Mouse (Mus musculus) embryonic facial prominence, embryonic 13.5 days (tissue): Measurements from ENCODE around the gene Fcmr. TPM values are rescaled to one million over a fixed set of nuclear protein-coding genes. Genes with fewer than 3 reads are reported as not detected.

Source experiments
- ATAC-seq: fragments of 200-750 bp; cut with Nextera tagmentation; 2 replicates; pipeline ENCODE4 v1.8.0; 2017; ENCODE audit warnings: low read depth; ENCODE audit not compliant: insufficient number of reproducible peaks, insufficient read depth, low FRiP score, low TSS enrichment
- H3K27ac ChIP-seq: fragments of 300-500 bp; sonication (generic); 2 replicates; pipeline ENCODE4 v1.5.1; 2015; ENCODE audit warnings: moderate library complexity, mild to moderate bottlenecking, inconsistent platforms
- H3K27me3 ChIP-seq: fragments of 300-500 bp; sonication (generic); 2 replicates; pipeline ENCODE4 v1.6.1; 2015; ENCODE audit warnings: mild to moderate bottlenecking, inconsistent platforms
- H3K36me3 ChIP-seq: fragments of 300-500 bp; sonication (generic); 2 replicates; pipeline ENCODE4 v1.6.1; 2015; ENCODE audit warnings: mild to moderate bottlenecking, inconsistent platforms
- H3K4me1 ChIP-seq: fragments of 300-500 bp; sonication (generic); 2 replicates; pipeline ENCODE4 v1.6.1; 2015; ENCODE audit warnings: inconsistent platforms
- H3K4me2 ChIP-seq: fragments of 300-500 bp; sonication (generic); 2 replicates; pipeline ENCODE4 v1.6.1; 2015; ENCODE audit warnings: moderate library complexity, mild to moderate bottlenecking, inconsistent platforms
- H3K4me3 ChIP-seq: fragments of 300-500 bp; sonication (generic); 2 replicates; pipeline ENCODE4 v1.5.1; 2015; ENCODE audit warnings: mild to moderate bottlenecking, inconsistent platforms
- H3K9ac ChIP-seq: fragments of 300-500 bp; sonication (generic); 2 replicates; pipeline ENCODE4 v1.6.1; 2015; ENCODE audit warnings: mild to moderate bottlenecking, inconsistent platforms
- H3K9me3 ChIP-seq: fragments of 300-500 bp; sonication (generic); 2 replicates; pipeline ENCODE4 v1.6.1; 2016; ENCODE audit warnings: inconsistent platforms
- WGBS: fragments of 180-500 bp; shearing (Covaris S2); methylation state at CpG from one replicate; pipeline ENCODE4 v1.1.7; 2015; ENCODE audit warnings: mixed read lengths; 5-methylcytosine and 5-hydroxymethylcytosine counted together
- polyA plus RNA-seq: library from polyadenylated mRNA; unstranded; fragments of >200 nt; fragmentation: Nextera tagmentation; extraction: Ambion mirVana; gene quantifications from 2 replicates; pipeline ENCODE4 v1.2.1, GENCODE M21; 2015

Gene Fcmr
- polyA plus RNA-seq, result not detected in 2 replicates

DNA sequence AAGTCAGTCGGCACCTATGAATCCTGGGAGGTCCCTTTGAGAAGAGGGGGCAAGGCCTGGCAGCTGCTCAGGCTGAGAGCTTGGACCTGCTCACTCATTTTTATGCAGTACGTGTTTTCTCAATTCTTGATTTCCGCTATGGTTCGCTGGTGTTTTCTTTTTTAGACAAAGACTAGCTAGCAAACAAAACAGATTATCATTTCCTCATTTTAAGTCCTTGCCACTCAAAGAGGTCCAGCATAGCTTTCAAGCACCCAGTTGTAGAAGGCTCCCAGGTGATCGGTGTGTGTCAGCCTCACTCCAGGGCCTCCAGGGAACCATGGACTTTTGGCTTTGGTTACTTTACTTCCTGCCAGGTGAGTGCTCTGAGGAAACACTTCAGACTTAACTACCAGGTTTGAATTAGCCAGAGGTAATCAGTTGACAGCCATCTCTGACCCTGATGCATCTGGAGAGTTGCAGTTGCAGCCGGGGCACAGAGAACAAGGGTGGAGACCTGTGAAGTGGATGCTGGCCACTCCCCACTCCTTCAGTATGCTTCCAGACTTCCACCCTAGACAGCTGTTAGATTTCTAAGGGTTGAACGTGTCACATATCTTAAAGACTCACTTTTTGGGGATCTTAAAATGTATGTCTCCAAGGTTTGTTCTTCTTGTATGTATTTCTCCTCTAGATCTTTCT is at the start of gene Fcmr:
Gene Fcmr, plus strand, starts transcription at position 129 of the 681 bp plus-strand sequence.
- Histone ChIP-seq H3K4me1 (no peaks in the 10 kb centered on the region), H3K9me3 (no peaks in the 10 kb centered on the region), H3K4me2 (no peak within 1 kb of the TSS), H3K9ac (no peak within 1 kb of the TSS), H3K27ac (no peak within 1 kb of the TSS), H3K36me3 (no peaks in the 10 kb centered on the region), H3K4me3 (no peak within 1 kb of the TSS), H3K27me3 (no peaks in the 10 kb centered on the region)
- WGBS, result 81% methylated on average over 7 of the region's 7 CpGs
- ATAC-seq, result no peak

- Histone ChIP-seq H3K36me3 (no peaks in the 10 kb centered on the region), H3K9ac (no peak overlapping the region), H3K27me3 (no peaks in the 10 kb centered on the region), H3K4me2 (no peak overlapping the region), H3K27ac (no peak overlapping the region), H3K4me1 (no peaks in the 10 kb centered on the region), H3K9me3 (no peaks in the 10 kb centered on the region), H3K4me3 (no peak overlapping the region)
- WGBS, result 56% methylated on average over 1 of the region's 1 CpGs
- ATAC-seq, result no peak
Observed at GRCm38 (mm10) chr1:130819737-130820136, 45.7 kb upstream of the Fcmr start.

GRCm38 (mm10) chr1:130820316-130821148 is 44.9 kb upstream of the Fcmr start:
- Histone ChIP-seq H3K9me3 (no peaks in the 10 kb centered on the region), H3K4me2 (no peak overlapping the region), H3K9ac (no peak overlapping the region), H3K4me1 (no peaks in the 10 kb centered on the region), H3K27ac (no peak overlapping the region), H3K36me3 (no peaks in the 10 kb centered on the region), H3K27me3 (no peaks in the 10 kb centered on the region), H3K4me3 (no peak overlapping the region)
- WGBS, result 78% methylated on average over 7 of the region's 7 CpGs
- ATAC-seq, result no peak

DNA sequence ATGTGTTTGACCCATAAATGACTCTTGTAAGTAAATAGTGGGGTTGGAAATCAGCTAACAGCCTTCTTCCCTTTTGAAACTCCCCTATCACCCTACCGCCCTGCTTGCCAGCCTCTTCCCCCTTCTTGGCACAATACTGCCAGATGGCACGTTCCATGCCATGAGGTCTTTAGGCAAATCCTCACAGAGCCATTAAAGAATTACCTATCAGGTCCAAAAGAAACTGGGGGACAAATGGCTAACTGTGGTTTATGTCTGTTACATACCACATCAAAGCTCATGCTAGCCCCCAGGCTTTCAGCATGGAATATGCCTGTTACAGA is 44.4 kb upstream of the Fcmr start:
- no peaks in the 10 kb centered on the region for H3K4me1 ChIP-seq
- H3K4me3 ChIP-seq, result no peak overlapping the region
- H3K9ac ChIP-seq, result no peak overlapping the region
- H3K4me2 ChIP-seq, result no peak overlapping the region
- ATAC-seq, result no peak
- no peak overlapping the region for H3K27ac ChIP-seq
- WGBS, result 77% methylated on average over 2 of the region's 2 CpGs
- no peaks in the 10 kb centered on the region for H3K9me3 ChIP-seq
- H3K36me3 ChIP-seq, result no peaks in the 10 kb centered on the region
- no peaks in the 10 kb centered on the region for H3K27me3 ChIP-seq

DNA sequence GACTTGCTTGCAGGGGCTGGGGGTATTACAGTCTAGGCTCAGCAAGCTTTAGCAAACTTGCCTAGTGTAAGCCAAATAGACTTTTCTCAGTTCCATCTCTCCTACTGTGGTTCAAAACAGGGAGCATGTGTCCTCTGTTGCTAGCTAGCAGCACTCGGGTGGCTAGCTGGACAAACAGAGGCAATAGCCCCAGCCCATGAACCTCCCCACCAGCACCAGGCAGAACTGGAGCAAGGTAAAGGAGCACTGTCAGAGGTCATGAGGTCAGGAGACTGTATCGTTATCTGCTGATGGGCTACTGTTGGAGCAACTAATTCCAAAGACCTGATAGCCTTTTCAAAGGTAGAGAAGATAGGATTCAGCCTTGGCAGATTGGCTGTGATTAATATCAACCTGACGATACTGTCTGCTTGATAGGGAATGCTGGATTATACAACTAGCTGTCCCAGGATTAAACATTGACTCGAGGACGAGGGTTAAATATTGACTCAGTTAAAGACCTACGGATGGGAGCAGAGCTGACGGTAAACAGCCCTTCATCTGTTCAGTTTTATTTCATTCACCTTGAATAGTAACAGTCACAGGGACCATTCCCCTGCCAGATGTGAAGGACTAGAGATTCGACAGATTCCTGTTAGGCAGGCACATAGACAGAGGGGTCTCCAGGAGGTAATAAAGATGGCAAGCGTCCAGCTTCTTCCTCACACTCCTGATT is 43.4 kb upstream of the Fcmr start:
- no peaks in the 10 kb centered on the region for H3K4me1 ChIP-seq
- no peak overlapping the region for H3K27ac ChIP-seq
- no peaks in the 10 kb centered on the region for H3K36me3 ChIP-seq
- H3K4me2 ChIP-seq, result no peak overlapping the region
- no peak overlapping the region for H3K4me3 ChIP-seq
- no peaks in the 10 kb centered on the region for H3K27me3 ChIP-seq
- no peaks in the 10 kb centered on the region for H3K9me3 ChIP-seq
- H3K9ac ChIP-seq, result no peak overlapping the region
- 83% methylated on average over 9 of the region's 9 CpGs for WGBS
- no peak for ATAC-seq

DNA sequence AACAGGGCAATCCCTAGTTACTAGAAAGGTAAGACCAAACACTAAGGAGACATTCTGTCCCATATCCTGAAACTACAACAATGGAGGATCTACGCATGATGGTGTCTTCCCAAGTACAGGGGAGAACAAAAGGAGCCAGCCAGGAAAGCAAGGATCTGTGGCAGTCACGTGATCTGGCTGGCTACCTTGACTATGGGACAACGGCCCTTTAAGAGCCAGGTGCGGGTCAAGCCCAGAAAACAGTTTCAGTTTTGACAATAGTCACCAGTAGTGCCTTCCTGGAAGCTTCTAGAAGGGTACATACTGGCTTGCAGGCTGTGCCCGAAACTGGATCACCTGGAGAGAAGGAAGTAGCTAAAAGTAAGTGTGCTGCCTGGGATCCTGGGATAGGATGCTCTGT is 39.0 kb upstream of the Fcmr start, which contains the start of gene Pigr:
Gene Pigr, plus strand, starts transcription at position 237 of the 400 bp plus-strand sequence.
- 84% methylated on average over 5 of the region's 5 CpGs for WGBS
- H3K27me3 ChIP-seq, result no peaks in the 10 kb centered on the region
- H3K4me2 ChIP-seq, result no peak within 1 kb of the TSS
- no peaks in the 10 kb centered on the region for H3K4me1 ChIP-seq
- no peak within 1 kb of the TSS for H3K4me3 ChIP-seq
- no peak for ATAC-seq
- H3K9me3 ChIP-seq, result no peaks in the 10 kb centered on the region
- H3K36me3 ChIP-seq, result no peaks in the 10 kb centered on the region
- H3K9ac ChIP-seq, result no peak within 1 kb of the TSS
- H3K27ac ChIP-seq, result no peak within 1 kb of the TSS

DNA sequence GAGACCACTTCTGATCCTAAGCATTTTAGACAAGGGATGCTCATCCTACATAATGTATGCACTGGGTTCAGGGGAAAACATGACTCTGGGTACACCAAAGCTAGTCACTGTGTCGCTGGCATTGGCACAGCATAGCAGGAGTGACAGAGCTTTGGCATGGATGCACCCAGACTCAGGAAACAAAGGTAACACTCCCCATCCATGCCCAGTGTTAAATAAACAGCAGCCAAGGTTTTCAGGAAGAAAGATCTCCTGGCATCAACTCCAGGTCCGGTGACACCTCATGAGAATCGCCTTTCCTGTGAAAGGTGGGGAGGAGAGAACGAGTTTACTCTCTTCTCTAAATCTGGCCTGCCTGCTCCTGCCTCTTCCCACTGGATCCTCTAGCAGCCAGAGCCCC is 36.8 kb upstream of the Fcmr start:
- no peaks in the 10 kb centered on the region for H3K4me1 ChIP-seq

DNA sequence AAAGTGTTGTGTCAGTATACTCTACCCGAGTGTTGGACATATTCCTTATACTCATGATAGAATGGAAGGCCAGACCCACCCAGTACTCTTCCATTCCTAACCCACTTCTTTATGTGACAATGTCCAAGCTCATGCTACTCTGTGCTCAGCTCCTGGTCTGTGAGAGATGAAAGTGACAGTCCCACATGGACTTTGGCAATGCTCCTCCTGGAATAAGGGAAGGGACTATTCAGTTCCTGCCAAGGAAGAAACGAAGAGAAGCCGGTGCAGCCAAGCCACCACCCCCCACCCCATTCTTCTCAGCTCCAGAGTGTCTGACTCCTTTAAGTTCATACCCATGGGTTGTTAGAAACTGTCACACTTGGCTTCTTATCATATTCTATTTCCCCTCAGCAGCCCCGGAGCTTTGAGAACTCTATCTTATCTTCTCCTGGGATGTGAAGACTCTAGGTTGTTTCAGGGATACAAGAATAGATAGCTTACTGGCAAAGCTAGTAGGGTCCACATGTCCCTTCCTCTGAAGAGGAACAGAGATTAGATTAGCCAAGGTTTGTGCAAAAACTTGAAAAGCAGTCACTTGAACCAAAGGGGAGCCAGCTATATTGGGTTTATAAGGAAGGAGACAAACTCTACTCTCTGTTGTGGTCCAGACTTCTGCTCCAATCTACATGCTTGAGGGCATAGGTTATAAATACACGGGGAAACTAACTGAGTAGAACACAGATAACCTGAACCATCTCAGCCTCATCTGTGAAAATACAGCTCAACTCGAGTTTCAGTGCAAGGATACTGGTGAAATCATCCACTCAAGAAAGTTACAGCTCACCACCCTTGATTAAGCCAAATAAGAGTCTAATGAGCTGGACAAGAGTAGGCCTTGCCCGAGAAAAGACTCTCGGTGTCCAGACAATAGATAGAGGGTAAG is 35.3 kb upstream of the Fcmr start:
- no peaks in the 10 kb centered on the region for H3K9me3 ChIP-seq
- no peak overlapping the region for H3K9ac ChIP-seq
- no peak for ATAC-seq
- H3K4me3 ChIP-seq, result no peak overlapping the region
- no peaks in the 10 kb centered on the region for H3K36me3 ChIP-seq
- no peak overlapping the region for H3K4me2 ChIP-seq
- H3K4me1 ChIP-seq, result no peaks in the 10 kb centered on the region
- no peaks in the 10 kb centered on the region for H3K27me3 ChIP-seq
- 77% methylated on average over 8 of the region's 8 CpGs for WGBS
- H3K27ac ChIP-seq, result no peak overlapping the region

More for the DNA sequence above, 36.8 kb upstream of the Fcmr start:
- 74% methylated on average over 4 of the region's 4 CpGs for WGBS
- H3K9ac ChIP-seq, result no peak overlapping the region
- H3K4me2 ChIP-seq, result no peak overlapping the region
- no peak overlapping the region for H3K4me3 ChIP-seq
- no peak overlapping the region for H3K27ac ChIP-seq
- no peaks in the 10 kb centered on the region for H3K27me3 ChIP-seq
- H3K9me3 ChIP-seq, result no peaks in the 10 kb centered on the region
- ATAC-seq, result no peak
- no peaks in the 10 kb centered on the region for H3K36me3 ChIP-seq

- no peak for ATAC-seq
- H3K9me3 ChIP-seq, result no peaks in the 10 kb centered on the region
- no peaks in the 10 kb centered on the region for H3K36me3 ChIP-seq
- H3K4me1 ChIP-seq, result no peaks in the 10 kb centered on the region
- H3K4me2 ChIP-seq, result no peak overlapping the region
- 73% methylated on average over 5 of the region's 5 CpGs for WGBS
- H3K9ac ChIP-seq, result no peak overlapping the region
- H3K4me3 ChIP-seq, result no peak overlapping the region
- H3K27me3 ChIP-seq, result no peaks in the 10 kb centered on the region
- no peak overlapping the region for H3K27ac ChIP-seq
Observed at GRCm38 (mm10) chr1:130832230-130833149, 33.0 kb upstream of the Fcmr start.

- WGBS, result 87% methylated on average over 6 of the region's 6 CpGs
- ATAC-seq, result no peak
Observed at GRCm38 (mm10) chr1:130835161-130835936, 30.1 kb upstream of the Fcmr start.

More at GRCm38 (mm10) chr1:130835161-130835936, 30.1 kb upstream of the Fcmr start:
- Histone ChIP-seq H3K27me3 (no peaks in the 10 kb centered on the region), H3K9ac (no peak overlapping the region), H3K4me3 (no peak overlapping the region), H3K36me3 (no peaks in the 10 kb centered on the region), H3K27ac (no peak overlapping the region), H3K9me3 (no peaks in the 10 kb centered on the region), H3K4me2 (no peak overlapping the region), H3K4me1 (no peaks in the 10 kb centered on the region)
